Mouse (Mus musculus): Measurements from ENCODE around the gene Lsr. TPM values are rescaled to one million over a fixed set of nuclear protein-coding genes. Genes with fewer than 3 reads are reported as not detected.
"Not testable (repeated sequence)": the region's sequence is repeated elsewhere in the genome, so short reads cannot be mapped to it uniquely, and the experiment has no call there.

Lsr gene
- polyA plus RNA-seq, 1 experiment from 2014 or later, result 18.8 TPM

DNA sequence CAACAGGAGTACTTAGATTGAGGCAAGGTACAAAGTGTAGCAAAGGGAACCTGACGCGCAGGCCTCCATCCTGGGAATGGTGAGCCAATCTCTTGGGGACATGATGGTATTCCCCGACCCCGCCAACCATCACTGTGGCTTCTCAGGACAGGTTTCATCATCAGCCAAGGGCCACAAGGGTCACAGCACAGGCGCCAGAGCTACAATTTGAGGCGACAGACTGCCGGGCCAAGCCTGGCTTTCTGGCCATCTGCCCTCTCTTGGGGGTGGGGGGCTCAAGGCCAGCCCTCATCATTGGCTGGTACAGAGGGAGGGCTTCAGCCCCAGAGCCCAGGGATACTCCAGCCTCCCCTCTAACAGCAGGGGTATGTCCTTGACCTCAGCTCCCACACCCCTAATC lies 27.8 kb downstream of the Lsr start:
- ATAC-seq (ENCODE audit: low FRiP score); H3K4me1 ChIP-seq (replicated peaks); H3K4me2 ChIP-seq; H3K27ac ChIP-seq; H3K27me3 ChIP-seq; H3K9ac ChIP-seq; H3K4me3 ChIP-seq; H3K9me3 ChIP-seq: not testable (repeated sequence)
- peaks cover 36% of the 10 kb centered on the region for H3K36me3 ChIP-seq
- WGBS, result 94% methylated on average over 7 of the region's 7 CpGs

DNA sequence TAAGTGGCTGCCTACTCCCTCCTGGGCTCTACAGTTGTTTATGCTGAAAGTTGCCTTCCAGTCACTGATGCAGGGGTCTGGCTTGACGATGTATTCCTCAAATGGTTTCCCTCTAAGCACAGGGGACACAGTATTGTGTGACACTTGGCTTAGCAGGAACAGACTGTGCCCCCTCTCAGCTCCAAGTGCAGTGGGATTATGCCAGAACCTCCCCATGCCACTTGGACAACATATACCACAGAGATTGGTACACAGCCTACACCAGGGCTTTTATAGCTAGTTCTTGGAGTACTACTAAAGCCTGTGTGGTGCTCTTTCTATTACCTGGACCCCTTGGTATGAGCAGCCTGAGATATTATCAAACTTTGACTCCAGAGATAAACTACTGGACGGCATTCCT lies 28.6 kb downstream of the Lsr start:
- not testable (repeated sequence) for H3K27me3 ChIP-seq; H3K4me3 ChIP-seq; H3K9ac ChIP-seq; H3K9me3 ChIP-seq; H3K4me2 ChIP-seq; H3K4me1 ChIP-seq (replicated peaks); ATAC-seq (ENCODE audit: low FRiP score); H3K27ac ChIP-seq
- peaks cover 30% of the 10 kb centered on the region for H3K36me3 ChIP-seq
- WGBS, result 77% methylated on average over 2 of the region's 2 CpGs

DNA sequence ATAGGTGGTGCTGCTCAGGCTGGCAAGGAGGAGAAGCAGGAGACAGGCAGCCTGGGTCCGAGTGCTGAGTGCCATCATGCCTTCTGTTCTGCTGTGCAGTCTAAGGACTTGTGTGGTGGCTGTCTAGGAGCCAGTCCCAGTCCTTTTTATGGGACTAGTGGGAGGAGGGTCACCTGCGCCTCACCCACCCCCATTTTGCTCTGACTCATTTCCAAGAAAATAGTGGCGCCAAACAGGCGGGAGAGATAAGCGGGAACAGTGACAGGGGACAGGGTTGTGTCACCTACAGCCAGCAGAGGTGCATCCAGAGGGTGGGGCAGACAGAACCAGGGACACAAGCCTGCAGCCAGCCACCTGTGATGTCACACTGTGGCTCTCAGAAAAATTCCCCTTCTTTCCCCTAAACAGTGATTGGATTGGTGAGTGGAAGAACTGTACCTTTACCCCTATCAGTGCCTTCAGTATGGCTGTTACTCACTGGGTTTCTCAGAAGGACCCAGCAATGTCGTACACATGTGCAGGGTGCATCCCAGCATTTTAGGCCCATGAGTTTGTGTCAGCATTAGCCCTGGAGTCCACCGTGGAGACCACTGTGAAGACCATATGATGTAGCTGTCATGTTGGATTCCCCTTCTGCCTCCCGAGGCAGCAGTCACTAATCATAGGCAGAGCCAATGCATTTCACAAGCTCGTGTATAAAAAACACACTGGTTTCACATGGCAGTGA lies 29.2 kb downstream of the Lsr start, which contains the start of gene Hamp:
Hamp (minus strand) TSS at position 124 of the 727 bp plus-strand sequence.
- no peaks in the 10 kb centered on the region for H3K27me3 ChIP-seq
- ATAC-seq (ENCODE audit: low FRiP score), result no peak
- 69% methylated on average over 9 of the region's 9 CpGs for WGBS

DNA sequence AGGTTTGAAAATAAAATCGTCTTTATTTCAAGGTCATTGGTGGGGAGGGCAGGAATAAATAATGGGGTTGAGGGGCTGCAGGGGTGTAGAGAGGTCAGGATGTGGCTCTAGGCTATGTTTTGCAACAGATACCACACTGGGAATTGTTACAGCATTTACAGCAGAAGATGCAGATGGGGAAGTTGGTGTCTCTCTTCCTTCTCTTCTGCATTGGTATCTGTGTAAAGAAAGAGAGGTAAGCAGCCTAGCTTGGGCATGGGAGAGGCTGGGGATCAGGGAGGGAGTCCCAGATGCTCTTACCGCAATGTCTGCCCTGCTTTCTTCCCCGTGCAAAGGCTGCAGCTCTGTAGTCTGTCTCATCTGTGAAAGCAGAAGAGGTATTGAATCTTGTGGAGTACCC lies 30.9 kb downstream of the Lsr start:
- H3K4me2 ChIP-seq; H3K27me3 ChIP-seq; H3K4me1 ChIP-seq (replicated peaks); H3K4me3 ChIP-seq; H3K9ac ChIP-seq; H3K27ac ChIP-seq; H3K9me3 ChIP-seq; ATAC-seq (ENCODE audit: low FRiP score): not testable (repeated sequence)
- H3K36me3 ChIP-seq, result peaks cover 17% of the 10 kb centered on the region
- WGBS, result 64% methylated on average over 3 of the region's 3 CpGs

More for the DNA sequence above, 29.2 kb downstream of the Lsr start, which contains the start of gene Hamp:
- no peaks in the 10 kb centered on the region for H3K9me3 ChIP-seq
- no peak within 1 kb of the TSS for H3K4me2 ChIP-seq
- no peak within 1 kb of the TSS for H3K9ac ChIP-seq
- no peak within 1 kb of the TSS for H3K4me3 ChIP-seq
- H3K27ac ChIP-seq, result no peak within 1 kb of the TSS
- H3K4me1 ChIP-seq (replicated peaks), result no peaks in the 10 kb centered on the region
- H3K36me3 ChIP-seq, result peaks cover 24% of the 10 kb centered on the region

DNA sequence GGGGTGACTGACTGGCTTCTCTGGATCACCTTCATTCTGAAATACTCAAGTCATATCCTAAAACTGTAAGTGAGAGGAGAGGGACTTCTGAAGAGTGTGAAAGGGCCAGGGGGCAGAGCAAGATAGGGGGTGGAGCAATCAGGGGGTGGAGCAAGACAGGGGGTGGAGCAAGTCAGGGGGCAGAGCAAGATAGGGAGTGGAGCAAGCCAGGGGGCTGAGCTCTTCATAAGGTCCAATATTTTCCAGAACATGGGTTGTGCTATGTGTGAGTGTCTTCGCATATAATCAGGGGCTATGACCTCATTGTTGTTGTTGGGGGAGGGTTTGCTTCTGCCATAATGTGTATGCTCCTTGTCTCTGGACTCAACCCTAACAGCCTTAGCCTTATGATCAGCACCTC lies 33.2 kb downstream of the Lsr start:
- H3K9me3 ChIP-seq; H3K4me3 ChIP-seq; H3K4me2 ChIP-seq; H3K9ac ChIP-seq; H3K36me3 ChIP-seq; H3K27me3 ChIP-seq; H3K4me1 ChIP-seq (replicated peaks); H3K27ac ChIP-seq; ATAC-seq (ENCODE audit: low FRiP score): not testable (repeated sequence)
- 91% methylated on average over 1 of the region's 1 CpGs for WGBS

DNA sequence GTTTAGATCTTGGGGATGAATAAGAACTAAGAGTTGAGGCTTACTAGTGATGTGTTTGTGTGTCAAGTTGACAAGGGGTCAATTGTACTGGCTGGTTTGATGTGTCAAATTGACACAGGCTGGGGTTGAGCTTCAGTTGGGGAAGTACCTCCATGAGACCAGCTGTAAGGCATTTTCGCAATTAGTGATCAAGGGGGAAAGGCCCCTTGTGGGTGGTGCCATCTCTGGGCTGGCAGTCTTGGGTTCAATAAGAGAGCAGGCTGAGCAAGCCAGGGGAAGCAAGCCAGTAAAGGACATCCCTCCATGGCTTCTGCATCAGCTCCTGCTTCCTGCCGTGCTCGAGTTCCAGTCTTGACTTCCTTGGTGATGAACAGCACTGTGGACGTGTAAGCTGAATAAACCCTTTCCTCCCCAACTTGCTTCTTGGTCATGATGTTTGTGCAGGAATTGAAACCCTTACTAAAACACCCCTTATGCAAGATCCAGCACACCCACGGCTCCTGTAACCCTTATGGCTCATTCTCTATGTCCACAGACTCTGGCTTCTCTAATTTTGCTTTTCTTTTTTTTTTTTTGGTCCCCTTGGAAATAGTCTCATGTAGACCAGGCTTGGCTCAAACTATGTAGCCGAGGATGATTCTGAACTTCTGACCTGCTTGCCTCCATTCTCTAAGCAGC lies 37.7 kb downstream of the Lsr start:
- not testable (repeated sequence) for ATAC-seq (ENCODE audit: low FRiP score); H3K4me1 ChIP-seq (replicated peaks); H3K4me2 ChIP-seq; H3K9me3 ChIP-seq; H3K27me3 ChIP-seq; H3K27ac ChIP-seq; H3K36me3 ChIP-seq; H3K4me3 ChIP-seq; H3K9ac ChIP-seq
- WGBS, result 85% methylated on average over 6 of the region's 6 CpGs

DNA sequence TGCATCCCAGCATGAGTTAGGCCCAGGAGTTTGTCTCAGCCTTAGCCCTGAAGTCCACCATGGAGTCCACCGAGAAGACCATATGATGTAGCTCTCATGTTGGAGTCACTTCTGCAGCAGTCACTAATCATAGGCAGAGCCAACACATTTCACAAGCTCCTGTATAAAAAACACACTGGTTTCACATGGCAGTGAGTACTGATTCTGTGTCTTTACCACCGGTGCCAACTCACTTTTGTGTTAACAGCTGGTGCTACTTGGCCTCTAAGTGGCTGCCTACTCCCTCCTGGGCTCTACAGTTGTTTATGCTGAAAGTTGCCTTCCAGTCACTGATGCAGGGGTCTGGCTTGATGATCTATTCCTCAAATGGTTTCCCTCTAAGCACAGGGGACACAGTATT lies 48.7 kb downstream of the Lsr start, which contains the start of gene Hamp2:
Hamp2 (minus strand) TSS at position 101 of the 400 bp plus-strand sequence.
- H3K4me2 ChIP-seq; ATAC-seq (ENCODE audit: low FRiP score); H3K4me1 ChIP-seq (replicated peaks); H3K27me3 ChIP-seq; H3K9me3 ChIP-seq; H3K4me3 ChIP-seq; H3K27ac ChIP-seq; H3K36me3 ChIP-seq; H3K9ac ChIP-seq: not testable (repeated sequence)
- 84% methylated on average over 2 of the region's 2 CpGs for WGBS

DNA sequence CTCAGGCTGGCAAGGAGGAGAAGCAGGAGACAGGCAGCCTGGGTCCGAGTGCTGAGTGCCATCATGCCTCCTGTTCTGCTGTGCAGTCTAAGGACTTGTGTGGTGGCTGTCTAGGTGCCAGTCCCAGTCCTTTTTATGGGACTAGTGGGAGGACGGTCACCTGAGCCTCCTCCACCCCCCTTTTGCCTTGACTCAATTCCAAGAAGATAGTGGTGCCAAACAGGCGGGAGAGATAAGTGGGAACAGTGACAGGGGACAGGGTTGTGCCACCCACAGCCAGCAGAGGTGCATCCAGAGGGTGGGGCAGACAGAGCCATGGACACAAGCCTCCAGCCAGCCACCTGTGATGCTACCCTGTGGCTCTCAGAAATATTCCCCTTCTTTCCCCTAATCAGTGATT lies 49.2 kb downstream of the Lsr start:
- 84% methylated on average over 3 of the region's 3 CpGs for WGBS
- no peak for ATAC-seq (ENCODE audit: low FRiP score)
- Histone ChIP-seq H3K9ac (no peak overlapping the region), H3K27me3 (no peaks in the 10 kb centered on the region), H3K27ac (no peak overlapping the region), H3K4me3 (no peak overlapping the region), H3K36me3 (no peaks in the 10 kb centered on the region), H3K4me1 (replicated peaks) (no peaks in the 10 kb centered on the region), H3K9me3 (no peaks in the 10 kb centered on the region), H3K4me2 (no peak overlapping the region)

DNA sequence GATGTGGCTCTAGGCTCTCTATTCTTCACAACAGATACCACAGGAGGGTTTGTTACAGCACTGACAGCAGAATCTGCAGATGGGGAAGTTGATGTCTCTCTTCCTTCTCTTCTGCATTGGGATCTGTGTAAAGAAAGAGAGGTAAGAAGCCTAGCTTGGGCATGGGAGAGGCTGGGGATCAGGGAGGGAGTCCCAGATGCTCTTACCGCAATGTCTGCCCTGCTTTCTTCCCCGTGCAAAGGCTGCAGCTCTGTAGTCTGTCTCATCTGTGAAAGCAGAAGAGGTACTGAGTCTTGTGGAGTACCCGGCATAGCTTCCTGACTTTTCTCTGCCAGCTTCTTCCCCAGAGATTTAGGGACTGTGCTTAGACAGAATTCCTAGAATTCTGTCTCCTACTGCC lies 50.8 kb downstream of the Lsr start:
- H3K4me1 ChIP-seq (replicated peaks); H3K27me3 ChIP-seq; H3K4me3 ChIP-seq; H3K9ac ChIP-seq; ATAC-seq (ENCODE audit: low FRiP score); H3K9me3 ChIP-seq; H3K36me3 ChIP-seq; H3K4me2 ChIP-seq; H3K27ac ChIP-seq: not testable (repeated sequence)
- WGBS, result 47% methylated on average over 3 of the region's 3 CpGs

DNA sequence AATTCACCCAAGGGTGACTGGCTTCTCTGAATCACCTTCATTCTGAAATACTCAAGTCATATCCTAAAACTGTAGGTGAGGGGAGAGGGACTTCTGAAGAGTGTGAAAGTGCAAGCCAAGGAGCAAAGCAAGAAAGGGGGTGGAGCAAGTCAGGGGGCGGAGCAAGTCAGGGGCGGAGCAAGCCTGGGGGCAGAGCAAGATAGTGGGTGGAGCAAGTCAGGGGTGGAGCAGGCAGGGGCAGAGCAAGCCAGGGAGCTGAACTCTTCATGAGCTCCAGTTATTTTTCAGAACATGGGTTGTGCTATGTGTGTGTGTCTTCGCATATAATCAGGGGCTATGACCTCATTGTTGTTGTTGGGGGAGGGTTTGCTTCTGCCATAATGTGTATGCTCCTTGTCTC lies 53.0 kb downstream of the Lsr start:
- whole genome bisulfite sequencing, result 76% methylated on average over 3 of the region's 3 CpGs
- Histone ChIP-seq H3K27ac (no peak overlapping the region), H3K9me3 (no peaks in the 10 kb centered on the region), H3K4me2 (no peak overlapping the region), H3K27me3 (no peaks in the 10 kb centered on the region), H3K9ac (no peak overlapping the region), H3K4me3 (no peak overlapping the region), H3K36me3 (no peaks in the 10 kb centered on the region), H3K4me1 (replicated peaks) (no peaks in the 10 kb centered on the region)
- no peak for ATAC-seq (ENCODE audit: low FRiP score)

DNA sequence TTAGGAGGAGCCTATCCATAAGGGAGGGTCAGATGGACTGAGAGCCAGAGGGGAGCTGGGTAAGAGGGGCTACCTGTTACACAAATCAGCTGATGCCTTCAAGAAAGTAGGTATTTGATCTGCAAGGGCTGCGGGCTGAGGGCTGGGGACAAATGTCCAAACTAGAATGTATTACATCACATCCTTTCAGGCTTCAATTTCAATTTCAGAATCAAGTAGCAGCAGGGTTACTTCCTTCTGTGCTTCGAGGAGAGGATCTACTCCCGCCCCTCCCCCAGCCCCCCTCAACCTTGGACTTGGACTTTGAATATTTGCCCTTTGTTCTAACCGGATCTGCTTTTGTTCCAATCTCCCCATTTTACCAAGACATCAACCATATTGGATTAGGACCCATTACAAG lies 56.0 kb downstream of the Lsr start:
- 64% methylated on average over 4 of the region's 4 CpGs for WGBS
- ATAC-seq (ENCODE audit: low FRiP score), result no peak

DNA sequence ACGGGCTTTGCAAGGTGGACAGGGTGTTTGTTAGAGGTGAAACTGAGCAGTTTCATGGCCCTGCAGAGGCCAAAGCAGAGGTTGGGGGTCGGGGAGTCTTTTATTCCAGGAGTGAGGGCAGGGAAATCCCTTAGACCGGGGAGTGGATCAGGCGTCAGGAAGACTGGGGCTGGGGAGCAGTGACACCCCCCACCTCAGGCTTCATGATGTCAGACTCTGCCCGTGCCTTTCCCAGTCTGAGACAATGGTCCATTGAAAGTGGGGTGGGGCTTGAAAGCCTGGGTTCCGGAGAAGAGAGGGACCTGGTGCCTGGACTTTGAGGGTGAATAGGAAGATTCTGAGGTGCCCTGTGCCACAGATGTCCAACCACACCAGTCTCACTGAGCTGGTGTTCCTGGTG lies 56.6 kb downstream of the Lsr start:
- no peak for ATAC-seq (ENCODE audit: low FRiP score)
- Histone ChIP-seq H3K36me3 (no peaks in the 10 kb centered on the region), H3K9me3 (no peaks in the 10 kb centered on the region), H3K4me1 (replicated peaks) (no peaks in the 10 kb centered on the region), H3K27me3 (no peaks in the 10 kb centered on the region), H3K9ac (no peak overlapping the region), H3K27ac (no peak overlapping the region), H3K4me2 (no peak overlapping the region), H3K4me3 (no peak overlapping the region)
- WGBS, result 30% methylated on average over 6 of the region's 6 CpGs

More for the DNA sequence above, 56.0 kb downstream of the Lsr start:
- H3K36me3 ChIP-seq, result no peaks in the 10 kb centered on the region
- no peak overlapping the region for H3K4me2 ChIP-seq
- no peak overlapping the region for H3K9ac ChIP-seq
- H3K4me1 ChIP-seq (replicated peaks), result no peaks in the 10 kb centered on the region
- H3K4me3 ChIP-seq, result no peak overlapping the region
- no peaks in the 10 kb centered on the region for H3K27me3 ChIP-seq
- no peak overlapping the region for H3K27ac ChIP-seq
- H3K9me3 ChIP-seq, result no peaks in the 10 kb centered on the region

DNA sequence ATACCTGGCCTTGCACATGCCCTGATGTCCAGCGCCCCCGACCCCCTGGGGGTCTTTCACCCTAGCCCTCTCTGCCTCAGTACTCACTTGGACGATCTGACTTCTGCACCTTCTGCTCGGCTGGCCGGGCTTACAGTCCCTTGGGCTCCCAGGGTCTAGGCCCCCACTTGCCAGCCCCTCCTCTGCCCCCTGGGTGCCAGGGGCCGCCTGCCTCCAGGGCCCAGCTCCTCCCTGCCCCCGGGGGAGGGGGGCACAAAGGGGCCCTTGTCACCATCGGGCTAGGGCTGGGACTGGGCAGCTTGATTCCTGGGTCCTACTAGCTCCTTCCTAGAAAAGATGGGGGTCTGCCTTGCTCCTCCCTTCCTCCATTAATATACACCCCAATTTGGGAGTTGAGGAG lies 58.5 kb downstream of the Lsr start, which contains the start of gene Mag:
Mag (minus strand) TSS at position 142 of the 400 bp plus-strand sequence.
- Histone ChIP-seq H3K9ac (no peak within 1 kb of the TSS), H3K4me2 (no peak within 1 kb of the TSS), H3K36me3 (no peaks in the 10 kb centered on the region), H3K4me1 (replicated peaks) (no peaks in the 10 kb centered on the region), H3K27me3 (no peaks in the 10 kb centered on the region), H3K9me3 (no peaks in the 10 kb centered on the region), H3K4me3 (no peak within 1 kb of the TSS), H3K27ac (no peak within 1 kb of the TSS)
- no peak for ATAC-seq (ENCODE audit: low FRiP score)
- 77% methylated on average over 8 of the region's 8 CpGs for WGBS

All from hindbrain, embryonic 13.5 days (tissue).